Mouse (Mus musculus): ENCODE measurements around the gene Glb1l.

Glb1l gene

GRCm38 (mm10) chr1:75230335-75230994, 19.9 kb upstream of the Glb1l start:
- DNase-seq: no peak

- DNase-seq: no peak
Observed at GRCm38 (mm10) chr1:75229158-75229557, 18.5 kb upstream of the Glb1l start.

GRCm38 (mm10) chr1:75227653-75228052, 17.0 kb upstream of the Glb1l start:
- no peak for DNase-seq

GRCm38 (mm10) chr1:75226138-75226537, 15.5 kb upstream of the Glb1l start:
- DNase-seq: no peak

DNA sequence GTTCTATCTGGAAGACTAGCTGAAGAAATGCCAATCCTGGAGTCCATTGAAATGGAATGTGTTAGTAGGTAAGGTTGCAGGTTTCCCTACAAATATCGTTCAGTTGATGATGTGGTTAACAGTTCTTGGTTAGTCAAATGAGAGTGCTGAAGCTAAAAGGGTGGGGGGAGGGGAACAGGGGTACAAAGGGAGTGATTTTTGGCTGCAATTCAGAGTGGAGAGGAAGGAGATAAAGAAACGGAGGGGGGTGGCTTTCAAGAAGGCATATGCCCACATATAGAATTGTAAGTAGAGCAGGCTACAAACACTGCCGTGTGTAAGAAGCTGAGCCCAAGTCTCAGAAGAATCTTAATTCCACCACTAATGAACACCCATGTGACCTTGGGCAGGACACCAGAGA, 14.9 kb upstream of the Glb1l start:
- no peak for DNase-seq

DNA sequence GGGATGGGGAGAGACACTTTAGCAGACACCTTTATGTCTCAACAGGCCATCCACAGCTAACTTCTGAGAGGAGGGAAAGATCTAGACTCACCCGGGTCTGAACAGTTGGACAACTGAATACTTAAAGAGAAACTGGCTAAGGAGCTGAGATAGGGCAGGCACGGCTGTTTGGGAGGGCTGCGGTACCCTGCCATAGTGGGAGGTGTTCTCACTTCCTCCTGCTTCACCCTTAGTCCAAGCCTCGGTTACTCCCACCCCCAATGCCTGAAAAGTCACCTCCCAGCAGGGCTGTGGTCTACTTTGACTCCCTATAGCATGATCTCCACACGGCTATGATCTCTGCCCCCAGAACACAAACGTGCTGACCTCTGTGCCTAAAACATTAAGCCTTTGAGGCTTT, 12.9 kb upstream of the Glb1l start:
- no peak for DNase-seq

GRCm38 (mm10) chr1:75222926-75223325, 12.3 kb upstream of the Glb1l start:
- no peak for DNase-seq

GRCm38 (mm10) chr1:75221538-75221937, 10.9 kb upstream of the Glb1l start:
- DNase-seq: no peak

GRCm38 (mm10) chr1:75219531-75219930, 8.9 kb upstream of the Glb1l start, which contains the start of gene Tuba4a:
Tuba4a (minus strand) TSS chr1:75219865.
- peak in 1 of 2 experiments; percentile 40 for DNase-seq

DNA sequence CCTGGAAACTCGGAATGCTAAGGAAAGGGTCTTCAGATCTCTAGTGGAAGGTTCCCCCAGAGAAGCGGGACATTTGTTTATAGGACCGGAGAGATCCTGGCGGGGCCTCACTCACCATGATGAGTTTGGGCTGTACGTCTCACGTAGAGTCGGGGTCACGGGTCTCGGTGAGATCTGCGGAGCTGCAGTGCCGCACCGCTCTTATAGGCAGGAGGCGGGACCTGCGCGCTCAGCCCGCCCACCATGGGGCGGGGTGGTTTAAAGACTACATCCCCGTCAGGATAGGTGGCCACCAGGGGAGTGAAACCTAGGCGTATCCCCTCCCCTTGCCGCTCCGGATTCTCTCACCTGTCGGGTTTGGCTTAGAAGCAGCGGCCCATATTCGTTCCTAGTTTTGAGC, 8.5 kb upstream of the Glb1l start:
- DNase-seq: peak; percentile 91 to 94

DNA sequence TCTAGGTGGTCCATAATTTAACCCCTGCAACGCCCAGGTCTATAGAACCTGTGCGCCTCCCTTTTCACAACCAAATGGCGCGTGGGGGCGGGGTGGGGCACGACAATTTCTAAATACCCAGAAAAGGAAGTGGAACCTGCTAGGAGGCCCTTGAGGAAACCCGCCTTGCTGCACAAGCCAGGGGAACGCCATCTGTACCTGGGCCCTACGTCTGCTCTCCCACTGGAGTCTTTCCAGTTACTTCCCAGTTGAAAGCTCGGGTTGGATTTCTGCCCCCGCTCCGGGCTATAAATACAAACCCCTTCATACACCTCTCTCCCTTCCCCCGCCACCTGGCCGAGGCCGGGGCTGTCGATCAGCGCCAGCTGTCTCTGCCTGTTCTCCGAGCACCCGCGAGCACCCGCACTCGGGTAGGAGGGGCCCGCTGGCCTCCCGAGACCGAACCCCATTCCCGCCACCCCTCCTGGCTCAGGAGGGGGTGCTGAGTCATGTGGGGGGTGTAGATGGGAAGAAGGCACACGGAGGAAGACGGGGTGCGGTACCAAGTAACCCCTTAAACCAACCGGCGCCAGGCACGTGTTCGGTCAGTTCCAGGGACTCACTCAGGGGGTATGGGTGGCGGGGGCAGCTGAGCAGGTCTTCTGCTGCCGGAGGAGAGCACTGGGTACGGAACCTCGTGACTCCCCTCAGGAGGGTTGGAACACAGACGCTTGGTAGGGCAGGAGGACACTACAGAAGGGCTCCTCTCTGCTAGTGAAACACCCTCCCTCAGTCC, 7.8 kb upstream of the Glb1l start:
- peak; percentile 53 to 63 for DNase-seq

- no peak for DNase-seq
Observed at GRCm38 (mm10) chr1:75217893-75218226, 7.2 kb upstream of the Glb1l start.

GRCm38 (mm10) chr1:75216797-75217585, 6.4 kb upstream of the Glb1l start:
- no peak for DNase-seq

- DNase-seq: no peak
Observed at GRCm38 (mm10) chr1:75215785-75216184, 5.2 kb upstream of the Glb1l start.

GRCm38 (mm10) chr1:75214886-75215285, 4.3 kb upstream of the Glb1l start:
- no peak for DNase-seq

GRCm38 (mm10) chr1:75214442-75214841, 3.8 kb upstream of the Glb1l start:
- DNase-seq: no peak

DNA sequence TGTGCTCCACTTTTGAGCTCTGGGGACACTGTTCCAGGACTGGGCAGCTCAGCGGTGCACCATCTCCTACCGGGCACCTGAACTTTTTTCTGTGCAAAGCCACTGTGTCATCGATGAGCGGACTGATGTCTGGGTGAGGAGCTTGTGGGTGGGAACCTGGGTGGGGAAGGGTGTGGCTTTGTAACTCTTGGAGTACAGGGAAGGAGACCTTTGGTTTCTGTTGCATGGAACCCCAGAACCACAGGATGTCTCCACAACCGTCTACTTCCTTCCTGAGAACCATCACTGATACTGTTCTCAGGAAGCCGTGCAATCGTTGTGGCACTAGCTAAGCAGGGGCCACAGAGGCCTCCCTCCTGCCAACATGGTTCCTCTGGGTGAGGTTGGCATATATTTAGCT, 2.5 kb upstream of the Glb1l start:
- peak in 1 of 2 experiments; percentile 20 for DNase-seq

GRCm38 (mm10) chr1:75212542-75212941, 1.9 kb upstream of the Glb1l start:
- no peak for DNase-seq

- DNase-seq: no peak
Observed at GRCm38 (mm10) chr1:75211141-75211708, 612 bp upstream of the Glb1l start.

DNA sequence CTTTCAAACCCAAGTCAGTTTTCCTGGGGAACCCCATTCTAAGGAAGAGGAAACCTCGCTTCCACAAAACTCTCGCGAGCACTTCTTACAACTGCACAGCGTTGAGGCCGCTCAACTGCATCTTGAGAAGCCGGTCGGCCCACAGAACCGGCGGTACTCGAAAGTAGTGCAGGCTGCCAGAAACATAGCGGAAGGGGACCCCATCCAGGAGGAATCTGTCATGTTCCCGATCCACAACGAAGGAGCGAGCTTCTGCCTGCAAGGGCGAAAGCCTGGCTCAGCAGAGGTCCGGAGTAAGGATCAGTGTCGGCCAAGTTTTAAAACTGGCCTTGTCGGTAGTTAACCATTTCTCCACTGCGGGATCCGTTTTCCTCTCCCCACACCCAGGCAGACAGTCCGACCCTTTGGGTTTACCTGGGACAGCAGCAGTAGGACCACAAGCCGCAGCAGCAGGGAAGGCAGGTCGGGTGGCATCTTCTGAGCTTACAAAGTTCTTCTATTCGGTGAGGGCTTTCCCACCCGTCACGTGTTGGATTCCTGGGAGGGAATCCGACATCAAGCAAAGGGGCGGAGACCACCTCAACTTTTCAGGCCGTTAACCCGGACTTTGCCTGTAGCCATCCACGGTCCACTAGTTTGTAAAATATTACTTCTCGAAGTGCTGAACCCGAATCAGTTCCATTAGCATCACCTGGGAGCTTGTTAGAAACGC, 1.5 kb downstream of the Glb1l start:
- DNase-seq: peak in 1 of 2 experiments; percentile 25

DNA sequence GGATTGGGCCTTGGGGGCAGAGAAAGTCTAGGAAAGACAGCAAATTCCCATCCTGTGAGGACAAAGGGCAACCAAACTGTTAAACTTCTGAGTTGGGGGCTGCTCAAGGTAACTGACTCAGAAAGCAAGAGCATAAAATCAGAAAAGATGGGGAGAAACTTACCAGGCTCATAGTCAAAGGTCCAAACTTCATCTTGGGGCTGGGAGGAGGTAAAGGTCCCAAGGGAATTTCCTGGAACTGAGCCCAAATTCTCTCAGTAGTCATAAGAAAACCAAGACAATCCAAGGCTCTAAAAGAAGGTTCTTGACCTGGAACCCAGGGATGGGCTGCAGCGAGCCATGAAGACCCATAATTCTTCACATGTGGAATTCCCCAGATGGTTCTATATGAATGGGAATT, 9.4 kb downstream of the Glb1l start:
- no peak for DNase-seq

DNA sequence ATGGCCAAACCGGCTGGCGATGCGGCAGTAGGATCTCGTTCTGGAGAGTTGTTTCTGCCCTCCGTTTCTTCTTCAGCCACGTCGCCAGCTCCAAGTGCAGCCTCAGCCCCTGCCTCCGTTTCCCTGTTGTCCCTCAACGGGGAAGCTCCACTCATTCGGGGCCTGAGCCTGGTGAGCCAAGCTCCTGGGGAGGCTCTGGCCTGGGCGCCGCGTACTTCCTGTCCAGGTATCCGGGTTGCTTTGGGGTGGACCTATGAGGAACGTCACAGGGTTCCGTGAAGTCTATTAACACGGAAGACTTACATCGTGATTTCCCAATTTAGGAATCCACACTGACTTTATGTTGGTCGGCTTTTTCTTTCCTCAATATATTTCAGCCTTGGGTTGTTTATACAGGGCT, 18.2 kb downstream of the Glb1l start:
- DNase-seq: no peak

All from thymus, adult 18-20 months (tissue).